ENCODE assay signal across 35 mouse cellular contexts in the genomic region with DNA sequence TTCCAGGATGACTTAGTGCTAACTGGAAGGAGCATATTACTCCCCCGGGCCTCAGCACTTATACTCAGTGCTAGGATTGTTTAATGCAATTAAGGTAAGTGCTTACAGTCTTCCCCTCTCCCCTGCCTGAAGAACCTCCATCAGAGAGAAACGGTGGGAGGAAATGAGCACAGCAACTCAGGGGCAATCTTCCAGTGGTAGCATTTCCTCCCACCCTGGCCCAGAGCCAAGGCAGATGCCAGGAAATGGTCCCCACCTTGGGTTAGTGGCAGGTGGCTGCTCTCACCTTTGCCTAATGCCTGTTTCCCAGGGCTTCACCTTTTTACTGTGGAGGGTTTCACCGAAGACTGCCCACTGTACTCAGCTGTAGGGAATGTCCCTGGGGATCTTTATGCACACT. TPM values are rescaled to one million over a fixed set of nuclear protein-coding genes. Genes with fewer than 3 reads are reported as not detected.
DNase-seq lines count a peak whose midpoint lies in the region; ATAC-seq lines count a peak whose summit lies in the region.
"Had no signal": no experiment of that assay in that cellular context is flagged by ENCODE, and none has a peak within 500 bp of the region (broad histone marks: within the 10 kb centered on the region; RNA-seq: fewer than 3 reads in every experiment).

No protein-coding gene starts in this region.

- no peaks in the 10 kb centered on the region for H3K9me3 ChIP-seq in neural tube, embryonic 13.5 days
- H3K9me3 ChIP-seq in neural tube, embryonic 15.5 days (replicated peaks): no peaks in the 10 kb centered on the region
- H3K9me3 ChIP-seq in hindbrain, embryonic 11.5 days (ENCODE audit: control insufficient read depth, low read length): no peaks in the 10 kb centered on the region
- H3K9me3 ChIP-seq: embryonic facial prominence, embryonic 12.5 days; embryonic facial prominence, embryonic 15.5 days; heart, embryonic 10.5 days; hindbrain, embryonic 13.5 days had no signal

- H3K36me3 ChIP-seq in neural tube, embryonic 13.5 days: no peaks in the 10 kb centered on the region; the same call in 1 of the 2 replicates
- peaks cover 6% of the 10 kb centered on the region; the same call in 1 of the 2 replicates for H3K36me3 ChIP-seq in neural tube, embryonic 15.5 days
- no peaks in the 10 kb centered on the region for H3K36me3 ChIP-seq in hindbrain, embryonic 11.5 days (ENCODE audit: control insufficient read depth, insufficient read depth, low read length)
- H3K36me3 ChIP-seq: embryonic facial prominence, embryonic 12.5 days; embryonic facial prominence, embryonic 15.5 days; heart, embryonic 10.5 days had no signal

- no peaks in the 10 kb centered on the region for H3K27me3 ChIP-seq in neural tube, embryonic 13.5 days
- H3K27me3 ChIP-seq in neural tube, embryonic 15.5 days (replicated peaks): no peaks in the 10 kb centered on the region
- H3K27me3 ChIP-seq in hindbrain, embryonic 11.5 days (ENCODE audit: control insufficient read depth, insufficient read depth, low read length): no peaks in the 10 kb centered on the region
- H3K27me3 ChIP-seq: embryonic facial prominence, embryonic 12.5 days; embryonic facial prominence, embryonic 15.5 days; hindbrain, embryonic 13.5 days had no signal

- WGBS in neural tube, embryonic 13.5 days: 46% methylated on average over 3 of the region's 3 CpGs
- WGBS in neural tube, embryonic 15.5 days: 42% methylated on average over 3 of the region's 3 CpGs
- 75% methylated on average over 3 of the region's 3 CpGs for WGBS in hindbrain, embryonic 11.5 days

- H3K4me3 ChIP-seq in neural tube, embryonic 13.5 days: no peak overlapping the region
- H3K4me3 ChIP-seq in neural tube, embryonic 15.5 days (replicated peaks): no peak overlapping the region
- H3K4me3 ChIP-seq in hindbrain, embryonic 11.5 days (ENCODE audit: low read depth, low read length): no peak overlapping the region
- H3K4me3 ChIP-seq: embryonic facial prominence, embryonic 12.5 days; embryonic facial prominence, embryonic 15.5 days; heart, adult 2 months; heart, embryonic 10.5 days; hindbrain, embryonic 13.5 days had no signal

- H3K9ac ChIP-seq in neural tube, embryonic 13.5 days: no peak overlapping the region
- H3K9ac ChIP-seq in neural tube, embryonic 15.5 days (replicated peaks): no peak overlapping the region
- no peak overlapping the region for H3K9ac ChIP-seq in hindbrain, embryonic 11.5 days (ENCODE audit: low read depth, low read length)
- H3K9ac ChIP-seq: embryonic facial prominence, embryonic 12.5 days; embryonic facial prominence, embryonic 15.5 days; hindbrain, embryonic 13.5 days had no signal

- no peak overlapping the region for H3K4me2 ChIP-seq in neural tube, embryonic 13.5 days
- H3K4me2 ChIP-seq in neural tube, embryonic 15.5 days: no peak overlapping the region
- H3K4me2 ChIP-seq in hindbrain, embryonic 11.5 days (replicated peaks; ENCODE audit: low read depth, low read length): no peak overlapping the region
- H3K4me2 ChIP-seq: embryonic facial prominence, embryonic 12.5 days; embryonic facial prominence, embryonic 15.5 days; hindbrain, embryonic 13.5 days had no signal

- intact Hi-C loops in left cerebral cortex, postnatal 14 days (cut with DNase I): no loop called here

- ATAC-seq in neural tube, embryonic 13.5 days (ENCODE audit: low read depth): 0 out of 2 replicates have a peak, but pooled peaks have one; percentile 32
- no peak for ATAC-seq in neural tube, embryonic 15.5 days (ENCODE audit: low FRiP score)
- no peak for ATAC-seq in hindbrain, embryonic 11.5 days (ENCODE audit: low FRiP score)
- ATAC-seq: activated CD4-positive, CD25-positive, alpha-beta regulatory T cell, adult 4 months; CD4-positive, CD25-positive, alpha-beta regulatory T cell, adult 4 months; forebrain, embryonic 14.5 days; hindbrain, embryonic 16.5 days had no signal

- DNase-seq in A20 (ENCODE audit: low read depth, low spot score): peak; percentile 22
- DNase-seq in naive thymus-derived CD4-positive, alpha-beta T cell, adult 2 months (ENCODE audit: low read depth): peak; percentile 20
- peak; percentile 53 for DNase-seq in thymus, postnatal 25 days
- no peak for DNase-seq in left cerebral cortex, postnatal 14 days (ENCODE audit: low spot score in 2 of 2)
- DNase-seq in hindbrain, embryonic 11.5 days (ENCODE audit: low spot score): no peak
- DNase-seq in adrenal gland, postnatal 4 days (ENCODE audit: low spot score in 2 of 2): no peak
- DNase-seq: adrenal gland, postnatal 10 days; adrenal gland, postnatal 36 days; cerebellum, adult 11 months; cerebellum, adult 2 months; cerebellum, adult 9-11 months; cerebellum, postnatal 25 days; gastrocnemius, postnatal 25 days; heart, adult 2 months had no signal

- H3K4me1 ChIP-seq in neural tube, embryonic 13.5 days (replicated peaks): peaks cover 14% of the 10 kb centered on the region; the same call in 1 of the 2 replicates
- H3K4me1 ChIP-seq in neural tube, embryonic 15.5 days: peaks cover 6% of the 10 kb centered on the region; the same call in 1 of the 2 replicates
- H3K4me1 ChIP-seq in hindbrain, embryonic 11.5 days (replicated peaks; ENCODE audit: control insufficient read depth, insufficient read depth, low read length): no peaks in the 10 kb centered on the region
- H3K4me1 ChIP-seq: embryonic facial prominence, embryonic 12.5 days; embryonic facial prominence, embryonic 15.5 days; heart, embryonic 10.5 days had no signal

- no peak overlapping the region for H3K27ac ChIP-seq in neural tube, embryonic 13.5 days (replicated peaks)
- no peak overlapping the region for H3K27ac ChIP-seq in neural tube, embryonic 15.5 days (replicated peaks)
- no peak overlapping the region for H3K27ac ChIP-seq in hindbrain, embryonic 11.5 days (ENCODE audit: low read depth, low read length)
- H3K27ac ChIP-seq: embryonic facial prominence, embryonic 12.5 days; embryonic facial prominence, embryonic 15.5 days; heart, adult 2 months; heart, embryonic 10.5 days; hindbrain, embryonic 13.5 days had no signal

RNA-seq across cellular contexts. Expression of gene Oprl1, which starts 15.2 kb away (rescaled TPM):
- polyA plus RNA-seq in neural tube, embryonic 13.5 days (2015; fragmentation: Nextera tagmentation; extraction: Ambion mirVana): 63.8 and 64.0 TPM in 2 replicates
- 72.5 and 87.0 TPM in 2 replicates for polyA plus RNA-seq in neural tube, embryonic 15.5 days (2015; fragmentation: Nextera tagmentation; extraction: Ambion mirVana)
- 10 to 100 TPM; 64.5 to 65.5 TPM for total RNA-seq in left cerebral cortex, postnatal 14 days (2021)
- 21.6 and 24.3 TPM in 2 replicates for polyA plus RNA-seq in hindbrain, embryonic 11.5 days (2014; fragmentation: Nextera tagmentation; extraction: Ambion mirVana)
- total RNA-seq in adrenal gland, postnatal 4 days (2021): 1 to 10 TPM; 4.0 to 6.0 TPM
- total RNA-seq: common myeloid progenitor, adult 5-6 weeks; gastrocnemius, adult 8-10 months; gastrocnemius, postnatal 25 days; heart, adult 2 months; heart, postnatal 25 days; hematopoietic stem cell, adult 5-6 weeks had no signal
- polyA plus RNA-seq: activated CD4-positive, CD25-positive, alpha-beta regulatory T cell, adult 4 months; C2C12; CD4-positive, CD25-positive, alpha-beta regulatory T cell, adult 4 months; heart, adult 2 months had no signal

RNA-seq across cellular contexts. Expression of gene Lkaaear1, which starts 31.8 kb away (rescaled TPM):
- not detected in 2 replicates for polyA plus RNA-seq in neural tube, embryonic 13.5 days (2015; fragmentation: Nextera tagmentation; extraction: Ambion mirVana)
- polyA plus RNA-seq in neural tube, embryonic 15.5 days (2015; fragmentation: Nextera tagmentation; extraction: Ambion mirVana): not detected in 2 replicates
- total RNA-seq in left cerebral cortex, postnatal 14 days (2021): not detected
- not detected in 2 replicates for polyA plus RNA-seq in hindbrain, embryonic 11.5 days (2014; fragmentation: Nextera tagmentation; extraction: Ambion mirVana)
- total RNA-seq in adrenal gland, postnatal 4 days (2021): not detected
- total RNA-seq: adrenal gland, adult 18-20 months; adrenal gland, postnatal 10 days; adrenal gland, postnatal 36 days; common myeloid progenitor, adult 5-6 weeks; gastrocnemius, adult 8-10 months; gastrocnemius, postnatal 25 days; heart, adult 2 months; heart, postnatal 25 days; hematopoietic stem cell, adult 5-6 weeks; MEL had no signal
- polyA plus RNA-seq: activated CD4-positive, CD25-positive, alpha-beta regulatory T cell, adult 4 months; C2C12; CD4-positive, CD25-positive, alpha-beta regulatory T cell, adult 4 months; cerebellum, adult 2 months; embryonic facial prominence, embryonic 12.5 days; embryonic facial prominence, embryonic 15.5 days; forebrain, embryonic 11.5 days; forebrain, embryonic 14.5 days; heart, embryonic 10.5 days; heart, embryonic 14.5 days; heart, postnatal 0 days; hindbrain, embryonic 13.5 days; hindbrain, embryonic 16.5 days had no signal

RNA-seq across cellular contexts. Expression of gene Myt1, which starts 33.1 kb away (rescaled TPM):
- polyA plus RNA-seq in neural tube, embryonic 13.5 days (2015; fragmentation: Nextera tagmentation; extraction: Ambion mirVana): 44.9 and 52.5 TPM in 2 replicates
- 11.3 and 15.1 TPM in 2 replicates for polyA plus RNA-seq in neural tube, embryonic 15.5 days (2015; fragmentation: Nextera tagmentation; extraction: Ambion mirVana)
- total RNA-seq in left cerebral cortex, postnatal 14 days (2021): 10 to 100 TPM; 20.4 to 21.3 TPM
- 38.7 and 39.3 TPM in 2 replicates for polyA plus RNA-seq in hindbrain, embryonic 11.5 days (2014; fragmentation: Nextera tagmentation; extraction: Ambion mirVana)
- total RNA-seq in adrenal gland, postnatal 4 days (2021): 10 to 100 TPM; 14.7 TPM
- total RNA-seq: common myeloid progenitor, adult 5-6 weeks; gastrocnemius, adult 8-10 months; gastrocnemius, postnatal 25 days; heart, adult 2 months; heart, postnatal 25 days; hematopoietic stem cell, adult 5-6 weeks; MEL had no signal
- polyA plus RNA-seq: activated CD4-positive, CD25-positive, alpha-beta regulatory T cell, adult 4 months; C2C12; CD4-positive, CD25-positive, alpha-beta regulatory T cell, adult 4 months; gonadal fat pad, adult 2 months; heart, postnatal 0 days had no signal

RNA-seq across cellular contexts. Expression of gene Rgs19, which starts 36.3 kb away (rescaled TPM):
- polyA plus RNA-seq in neural tube, embryonic 13.5 days (2015; fragmentation: Nextera tagmentation; extraction: Ambion mirVana): 42.7 and 49.2 TPM in 2 replicates
- polyA plus RNA-seq in neural tube, embryonic 15.5 days (2015; fragmentation: Nextera tagmentation; extraction: Ambion mirVana): 66.4 and 68.1 TPM in 2 replicates
- 10 to 100 TPM; 39.6 to 42.3 TPM for total RNA-seq in left cerebral cortex, postnatal 14 days (2021)
- 62.2 and 63.7 TPM in 2 replicates for polyA plus RNA-seq in hindbrain, embryonic 11.5 days (2014; fragmentation: Nextera tagmentation; extraction: Ambion mirVana)
- total RNA-seq in adrenal gland, postnatal 4 days (2021): 10 to 100 TPM; 30.2 to 31.1 TPM

RNA-seq across cellular contexts. Expression of gene Tcea2, which starts 49.9 kb away (rescaled TPM):
- 33.9 and 37.8 TPM in 2 replicates for polyA plus RNA-seq in neural tube, embryonic 13.5 days (2015; fragmentation: Nextera tagmentation; extraction: Ambion mirVana)
- polyA plus RNA-seq in neural tube, embryonic 15.5 days (2015; fragmentation: Nextera tagmentation; extraction: Ambion mirVana): 43.2 and 44.9 TPM in 2 replicates
- total RNA-seq in left cerebral cortex, postnatal 14 days (2021): 10 to 100 TPM; 60.0 to 62.9 TPM
- 20.7 and 21.2 TPM in 2 replicates for polyA plus RNA-seq in hindbrain, embryonic 11.5 days (2014; fragmentation: Nextera tagmentation; extraction: Ambion mirVana)
- 10 to 100 TPM; 23.6 to 24.3 TPM for total RNA-seq in adrenal gland, postnatal 4 days (2021)

Comparison
In these comparisons a context has a peak if more than half of its experiments do, and no peak if none do; other contexts are left out.
1. DNase-seq: peak in A20 (single experiment), naive thymus-derived CD4-positive, alpha-beta T cell, adult 2 months (single experiment) and thymus, postnatal 25 days (single experiment); none in left cerebral cortex, postnatal 14 days (0 of 2), hindbrain, embryonic 11.5 days (single experiment) and adrenal gland, postnatal 4 days (0 of 2).